Mouse (Mus musculus) embryonic fibroblast, embryonic 13.5 days (primary cell): ENCODE measurements around the gene Prmt2.
A peak's percentile ranks its signal among the peaks of the same experiment; 100 is the strongest.

Experiments
- CTCF ChIP-seq: IDR thresholded peaks from 2 replicates; pipeline ENCODE4 v1.5.1; 2011; ENCODE audit warnings: mild to moderate bottlenecking, control low read depth, low read length, moderate library complexity, borderline replicate concordance; ENCODE audit not compliant: insufficient read depth
- POLR2A ChIP-seq: IDR thresholded peaks from 2 replicates; pipeline ENCODE4 v1.6.1; 2011; ENCODE audit warnings: low read depth, mild to moderate bottlenecking, control low read depth, low read length, moderate library complexity

DNA sequence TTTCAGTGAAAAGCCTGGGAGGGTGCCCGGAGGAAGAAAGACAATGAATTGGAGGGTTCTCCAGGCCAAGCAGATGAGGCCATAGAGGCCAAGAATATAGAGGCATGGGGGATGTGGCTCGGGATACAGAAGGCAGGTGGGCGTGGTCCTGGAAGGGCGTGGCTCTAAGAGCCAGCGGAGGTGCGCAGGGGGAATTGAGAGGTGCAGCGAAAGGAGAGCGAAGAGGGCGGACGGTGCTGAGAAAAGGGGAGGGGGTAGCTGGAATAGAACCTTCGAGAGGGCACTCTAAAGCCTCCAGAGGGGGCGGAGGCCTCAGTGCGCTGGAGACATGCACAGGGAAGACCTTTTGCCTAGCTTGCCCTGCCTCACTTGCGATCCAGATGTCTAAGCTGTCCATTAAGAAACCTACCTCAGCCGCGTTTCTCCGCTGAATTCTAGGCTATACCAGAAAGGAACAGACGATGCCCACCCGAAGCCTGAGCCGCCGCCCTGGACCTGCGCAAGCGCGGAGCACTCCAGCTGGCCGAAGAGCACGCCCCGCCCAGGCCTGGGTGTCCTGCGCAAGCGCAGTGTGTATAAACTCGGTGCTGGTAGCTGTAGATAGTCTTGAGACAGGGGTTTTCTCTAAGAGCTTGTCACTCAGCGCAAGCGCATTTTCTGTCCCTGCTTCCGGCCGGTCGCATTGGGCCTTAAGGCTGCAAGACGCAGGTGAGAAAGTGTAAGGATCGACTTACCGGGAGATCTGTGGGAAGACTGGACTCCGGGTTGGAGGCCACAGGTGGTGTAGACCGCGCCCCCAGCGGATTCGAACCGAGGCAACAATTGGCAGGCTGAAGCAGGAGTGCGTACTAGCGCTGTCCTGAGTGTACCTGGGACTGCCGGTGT is at the start of gene Prmt2:
- TF ChIP-seq CTCF (no peak), POLR2A (peak; percentile 93)
